Mouse (Mus musculus) lung, embryonic 14.5 days (tissue): Measurements from ENCODE around the gene Igsf10. TPM values are rescaled to one million over a fixed set of nuclear protein-coding genes. Genes with fewer than 3 reads are reported as not detected.

Experiments
- ATAC-seq: fragments of 200-750 bp; cut with Nextera tagmentation; 2 replicates; pipeline ENCODE4 v1.8.0; 2017; ENCODE audit warnings: mild to moderate bottlenecking, moderate TSS enrichment, moderate library complexity; ENCODE audit not compliant: insufficient read depth
- DNase-seq: peaks from one replicate; pipeline ENCODE4 v3.0.0-alpha.2; 2015
- H3K27ac ChIP-seq: fragments of 300-500 bp; sonication (generic); 2 replicates; pipeline ENCODE4 v1.5.1; 2014; ENCODE audit warnings: low read depth, mild to moderate bottlenecking, moderate library complexity
- H3K27me3 ChIP-seq: fragments of 300-500 bp; sonication (generic); 2 replicates; pipeline ENCODE4 v1.6.1; 2014; ENCODE audit warnings: low read length, control low read depth; ENCODE audit not compliant: insufficient read depth
- H3K36me3 ChIP-seq: fragments of 300-500 bp; sonication (generic); 2 replicates; pipeline ENCODE4 v1.6.1; 2014; ENCODE audit warnings: control low read depth; ENCODE audit not compliant: insufficient read depth
- H3K4me1 ChIP-seq: fragments of 300-500 bp; sonication (generic); 2 replicates; pipeline ENCODE4 v1.6.1; 2014; ENCODE audit warnings: antibody characterized with exemption, control low read depth; ENCODE audit not compliant: insufficient read depth
- H3K4me2 ChIP-seq: fragments of 300-500 bp; sonication (generic); 2 replicates; pipeline ENCODE4 v1.6.1; 2014; ENCODE audit warnings: mild to moderate bottlenecking
- H3K4me3 ChIP-seq: fragments of 300-500 bp; sonication (generic); 2 replicates; pipeline ENCODE4 v1.5.1; 2014; ENCODE audit warnings: low read depth, low read length
- H3K9ac ChIP-seq: fragments of 300-500 bp; sonication (generic); 2 replicates; pipeline ENCODE4 v1.6.1; 2014
- H3K9me3 ChIP-seq: fragments of 300-500 bp; sonication (generic); 2 replicates; pipeline ENCODE4 v1.6.1; 2016; ENCODE audit warnings: low read depth, low read length, control low read depth
- CTCF ChIP-seq: IDR thresholded peaks from 2 replicates; pipeline ENCODE4 v1.5.1; 2016; ENCODE audit warnings: antibody characterized with exemption, low read depth
- WGBS: fragments of 180-500 bp; shearing (Covaris S2); extraction: QIAGEN DNeasy Blood & Tissue Kit; methylation state at CpG from one replicate; pipeline ENCODE4 v1.1.7; 2014; 5-methylcytosine and 5-hydroxymethylcytosine counted together
- polyA plus RNA-seq: library from polyadenylated mRNA; unstranded; fragments of >200 nt; fragmentation: Nextera tagmentation; extraction: Ambion mirVana; gene quantifications from 2 replicates; pipeline ENCODE4 v1.2.1, GENCODE M21; 2014

Igsf10 gene
- polyA plus RNA-seq, 1 experiment from 2014 or later, result 9.9 TPM

DNA sequence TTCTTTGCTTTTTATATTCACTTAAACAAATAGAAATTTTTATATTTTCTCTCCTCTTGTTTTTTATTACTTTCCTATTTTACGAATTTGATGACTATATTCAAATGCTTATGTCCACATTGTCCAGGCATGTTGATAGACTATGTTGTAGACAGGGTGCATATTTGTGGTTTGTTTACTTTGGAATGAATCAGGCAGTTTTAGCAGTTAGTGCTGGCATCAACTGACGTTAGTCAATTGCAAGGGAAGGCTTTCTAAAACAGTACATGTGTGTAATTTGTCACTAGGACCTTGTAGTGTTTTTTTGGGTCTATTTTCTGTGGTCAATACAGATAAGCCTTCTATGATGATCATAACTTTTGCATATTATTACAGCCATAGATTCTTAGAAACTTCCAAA is 53.6 kb downstream of the Igsf10 start:
- no peak overlapping the region for H3K9ac ChIP-seq
- H3K4me3 ChIP-seq, result no peak overlapping the region
- WGBS, result 40% methylated on average over 2 of the region's 2 CpGs
- H3K4me1 ChIP-seq, result no peaks in the 10 kb centered on the region
- no peak overlapping the region for H3K4me2 ChIP-seq
- no peaks in the 10 kb centered on the region for H3K9me3 ChIP-seq
- no peak for TF ChIP-seq CTCF
- DNase-seq, result no peak
- no peaks in the 10 kb centered on the region for H3K36me3 ChIP-seq
- ATAC-seq, result no peak
- no peaks in the 10 kb centered on the region for H3K27me3 ChIP-seq
- H3K27ac ChIP-seq, result no peak overlapping the region

DNA sequence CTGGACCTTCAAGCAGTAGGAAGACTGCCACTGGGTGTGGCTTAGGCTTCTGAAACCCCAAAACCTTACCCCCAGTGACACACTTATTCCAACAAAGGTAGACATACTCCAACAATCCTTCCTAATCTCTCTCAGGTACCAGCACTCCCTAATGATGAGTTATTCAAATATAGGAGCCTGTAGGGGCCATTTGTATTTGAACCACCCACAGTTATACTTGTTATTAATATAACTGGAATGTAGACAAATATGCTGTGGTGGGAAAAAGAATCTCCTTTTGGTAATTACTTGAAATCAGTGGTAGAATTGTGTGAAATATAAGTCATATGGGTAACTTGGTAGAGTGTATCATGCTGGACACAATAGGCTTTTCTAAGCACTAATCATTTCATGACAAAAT is 65.6 kb downstream of the Igsf10 start:
- TF ChIP-seq CTCF, result no peak
- Histone ChIP-seq H3K4me1 (no peaks in the 10 kb centered on the region), H3K27ac (no peak overlapping the region), H3K4me2 (no peak overlapping the region), H3K9ac (no peak overlapping the region), H3K9me3 (no peaks in the 10 kb centered on the region), H3K27me3 (no peaks in the 10 kb centered on the region), H3K36me3 (no peaks in the 10 kb centered on the region), H3K4me3 (no peak overlapping the region)
- no peak for DNase-seq
- 0 out of 2 replicates have a peak, but pooled peaks have one; percentile 4 for ATAC-seq

GRCm38 (mm10) chr3:59278254-59278533 is 66.0 kb downstream of the Igsf10 start:
- Histone ChIP-seq H3K4me3 (no peak overlapping the region), H3K27ac (no peak overlapping the region), H3K4me1 (no peaks in the 10 kb centered on the region), H3K9me3 (no peaks in the 10 kb centered on the region), H3K36me3 (no peaks in the 10 kb centered on the region), H3K27me3 (no peaks in the 10 kb centered on the region), H3K9ac (no peak overlapping the region), H3K4me2 (no peak overlapping the region)
- ATAC-seq (no peak), DNase-seq (no peak)
- no peak for TF ChIP-seq CTCF
- WGBS, result 69% methylated on average over 3 of the region's 3 CpGs

- Histone ChIP-seq H3K27me3 (no peaks in the 10 kb centered on the region), H3K4me1 (no peaks in the 10 kb centered on the region), H3K27ac (no peak overlapping the region), H3K4me2 (no peak overlapping the region), H3K4me3 (no peak overlapping the region), H3K9ac (no peak overlapping the region), H3K9me3 (no peaks in the 10 kb centered on the region), H3K36me3 (no peaks in the 10 kb centered on the region)
- 22% methylated on average over 3 of the region's 3 CpGs for WGBS
- no peak for TF ChIP-seq CTCF
- DNase-seq (peak; percentile 54), ATAC-seq (peak; percentile 90)
Measured at GRCm38 (mm10) chr3:59277502-59278253, 66.5 kb downstream of the Igsf10 start.

DNA sequence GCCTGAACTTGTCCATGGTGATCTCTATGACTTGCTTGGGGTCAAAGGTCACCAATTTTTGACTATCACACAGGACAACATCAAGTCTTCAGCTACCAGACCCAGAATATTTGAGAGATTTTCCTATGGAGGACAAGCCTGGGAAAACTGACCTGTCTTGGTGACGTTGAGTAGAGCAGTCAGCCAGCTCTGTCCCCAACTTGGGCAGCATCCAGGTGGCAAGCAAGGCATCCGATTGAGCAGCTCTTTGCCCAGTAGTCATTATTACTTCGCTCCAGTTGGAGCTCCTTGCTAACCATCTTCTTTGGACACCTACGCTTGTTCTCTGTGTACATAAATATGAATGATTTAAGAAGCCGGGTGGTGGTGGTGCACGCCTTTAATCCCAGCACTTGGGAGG is 73.4 kb downstream of the Igsf10 start:
- Histone ChIP-seq H3K27ac (no peak overlapping the region), H3K9ac (no peak overlapping the region), H3K9me3 (no peaks in the 10 kb centered on the region), H3K4me3 (no peak overlapping the region), H3K4me1 (no peaks in the 10 kb centered on the region), H3K36me3 (no peaks in the 10 kb centered on the region), H3K27me3 (no peaks in the 10 kb centered on the region), H3K4me2 (no peak overlapping the region)
- TF ChIP-seq CTCF, result no peak
- no peak for ATAC-seq
- 84% methylated on average over 6 of the region's 6 CpGs for WGBS
- DNase-seq, result no peak

Other genes with a start within 250 kb of the Igsf10 start
- gene Gpr171, start 242.6 kb downstream of the Igsf10 start, polyA plus RNA-seq, result 0.80 and 0.84 TPM in 2 replicates
- gene P2ry14, start 190.8 kb downstream of the Igsf10 start, polyA plus RNA-seq, result 11.7 and 14.7 TPM in 2 replicates
- gene Gpr87, start 149.3 kb downstream of the Igsf10 start, polyA plus RNA-seq, result 0.22 TPM in 1 of 2 replicates, not detected in the other
- 1.3 and 1.5 TPM in 2 replicates for gene P2ry13, start 133.5 kb downstream of the Igsf10 start, polyA plus RNA-seq
- gene P2ry12, start 81.5 kb downstream of the Igsf10 start, polyA plus RNA-seq, result 2.6 and 3.4 TPM in 2 replicates